Mouse (Mus musculus): ENCODE results near the gene Gpc6. TPM values are rescaled to one million over a fixed set of nuclear protein-coding genes. Genes with fewer than 3 reads are reported as not detected.
"Not testable (repeated sequence)": the region's sequence is repeated elsewhere in the genome, so short reads cannot be mapped to it uniquely, and the experiment has no call there.

Gpc6 gene
- polyA plus RNA-seq, 1 experiment from 2014 or later, result 36.7 TPM

DNA sequence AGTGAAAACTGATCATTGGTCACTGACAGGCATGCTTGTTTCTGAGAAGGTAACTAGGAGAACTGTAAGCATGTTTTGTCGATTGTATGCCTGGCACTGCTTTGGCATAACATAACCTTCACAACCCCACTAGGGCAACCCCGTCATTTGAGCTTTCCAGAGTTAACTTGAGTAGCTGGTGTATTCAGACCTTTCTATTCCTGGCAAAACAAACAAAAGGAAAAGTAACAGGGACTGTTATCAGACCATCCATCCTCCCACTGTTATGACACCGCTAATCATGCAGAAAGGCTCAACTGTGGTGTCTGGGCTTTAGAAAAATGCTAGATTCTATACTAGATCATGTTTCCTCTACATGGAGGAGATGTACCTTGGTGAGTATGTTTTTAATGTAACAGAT, 496.1 kb downstream of the Gpc6 start:
- H3K4me1 ChIP-seq (replicated peaks; ENCODE audit: control insufficient read depth, insufficient read depth, low read length), result peaks cover 2% of the 10 kb centered on the region; the same call in 1 of the 2 replicates
- no peak overlapping the region for H3K27ac ChIP-seq (ENCODE audit: low read depth, low read length)
- DNase-seq (ENCODE audit: low spot score) (no peak), ATAC-seq (replicated peaks; ENCODE audit: low FRiP score) (no peak)
- 86% methylated on average over 3 of the region's 3 CpGs for WGBS
- H3K4me2 ChIP-seq (ENCODE audit: low read depth, low read length, severe bottlenecking), result no peak overlapping the region
- H3K27me3 ChIP-seq (ENCODE audit: control insufficient read depth, insufficient read depth, low read length), result no peaks in the 10 kb centered on the region
- no peaks in the 10 kb centered on the region for H3K36me3 ChIP-seq (ENCODE audit: control insufficient read depth, insufficient read depth, low read length)
- H3K4me3 ChIP-seq (ENCODE audit: low read depth, low read length), result no peak overlapping the region
- H3K9ac ChIP-seq (ENCODE audit: low read length), result no peak overlapping the region
- H3K9me3 ChIP-seq (ENCODE audit: control insufficient read depth, low read length), result no peaks in the 10 kb centered on the region

DNA sequence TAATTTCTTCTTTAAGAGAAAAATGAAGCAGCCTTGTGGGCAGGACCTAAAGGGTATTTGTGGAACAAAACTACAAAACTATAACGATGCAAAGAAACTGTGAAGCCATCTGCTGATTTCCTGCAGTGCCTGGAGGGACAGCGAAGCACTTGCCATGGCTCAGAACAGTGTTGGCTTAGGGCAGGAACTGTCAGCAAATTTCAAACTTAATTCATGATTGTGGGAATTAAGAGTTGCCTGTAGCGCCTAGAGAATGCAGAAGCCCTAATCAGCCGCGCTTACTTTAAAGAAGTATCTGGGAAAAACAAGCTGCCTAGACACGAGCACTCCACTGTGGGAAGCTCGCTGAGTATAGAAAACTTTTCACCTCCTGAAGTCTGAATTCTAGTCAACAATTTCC, 501.0 kb downstream of the Gpc6 start:
- no peak overlapping the region for H3K27ac ChIP-seq (ENCODE audit: low read depth, low read length)
- no peaks in the 10 kb centered on the region for H3K27me3 ChIP-seq (ENCODE audit: control insufficient read depth, insufficient read depth, low read length)
- H3K4me1 ChIP-seq (replicated peaks; ENCODE audit: control insufficient read depth, insufficient read depth, low read length), result peaks cover 4% of the 10 kb centered on the region; the same call in 1 of the 2 replicates
- no peak overlapping the region for H3K9ac ChIP-seq (ENCODE audit: low read length)
- ATAC-seq (replicated peaks; ENCODE audit: low FRiP score) (no peak), DNase-seq (ENCODE audit: low spot score) (no peak)
- H3K4me3 ChIP-seq (ENCODE audit: low read depth, low read length), result no peak overlapping the region
- H3K36me3 ChIP-seq (ENCODE audit: control insufficient read depth, insufficient read depth, low read length), result no peaks in the 10 kb centered on the region
- 26% methylated on average over 7 of the region's 7 CpGs for WGBS
- no peaks in the 10 kb centered on the region for H3K9me3 ChIP-seq (ENCODE audit: control insufficient read depth, low read length)
- no peak overlapping the region for H3K4me2 ChIP-seq (ENCODE audit: low read depth, low read length, severe bottlenecking)

DNA sequence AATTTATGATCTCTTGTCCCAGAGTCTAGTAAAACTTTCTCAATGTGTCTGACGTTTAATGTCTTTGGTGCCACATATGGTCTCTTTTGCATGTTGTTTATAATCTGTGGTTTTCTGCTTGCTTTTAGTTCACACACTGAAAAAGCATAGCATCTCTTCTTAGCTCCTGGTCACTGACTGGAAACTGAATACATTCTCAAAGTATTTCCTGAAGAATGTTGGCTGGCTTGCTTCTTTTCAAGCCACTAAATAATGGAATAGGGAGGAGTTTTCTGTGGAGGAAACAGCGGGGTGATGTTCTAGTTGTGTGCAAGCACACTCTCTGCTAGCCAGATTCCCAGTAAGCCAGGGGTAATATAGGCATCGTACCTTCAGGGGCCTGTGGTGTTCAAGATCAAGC, 502.7 kb downstream of the Gpc6 start:
- 54% methylated on average over 3 of the region's 3 CpGs for WGBS
- H3K4me1 ChIP-seq (replicated peaks; ENCODE audit: control insufficient read depth, insufficient read depth, low read length), result peaks cover 4% of the 10 kb centered on the region; the same call in 1 of the 2 replicates
- no peak for DNase-seq (ENCODE audit: low spot score)
- no peaks in the 10 kb centered on the region for H3K9me3 ChIP-seq (ENCODE audit: control insufficient read depth, low read length)
- H3K4me3 ChIP-seq (ENCODE audit: low read depth, low read length), result no peak overlapping the region
- H3K27ac ChIP-seq (ENCODE audit: low read depth, low read length), result no peak overlapping the region
- no peak overlapping the region for H3K4me2 ChIP-seq (ENCODE audit: low read depth, low read length, severe bottlenecking)
- H3K36me3 ChIP-seq (ENCODE audit: control insufficient read depth, insufficient read depth, low read length), result no peaks in the 10 kb centered on the region
- no peak overlapping the region for H3K9ac ChIP-seq (ENCODE audit: low read length)
- ATAC-seq (replicated peaks; ENCODE audit: low FRiP score), result no peak
- no peaks in the 10 kb centered on the region for H3K27me3 ChIP-seq (ENCODE audit: control insufficient read depth, insufficient read depth, low read length)

DNA sequence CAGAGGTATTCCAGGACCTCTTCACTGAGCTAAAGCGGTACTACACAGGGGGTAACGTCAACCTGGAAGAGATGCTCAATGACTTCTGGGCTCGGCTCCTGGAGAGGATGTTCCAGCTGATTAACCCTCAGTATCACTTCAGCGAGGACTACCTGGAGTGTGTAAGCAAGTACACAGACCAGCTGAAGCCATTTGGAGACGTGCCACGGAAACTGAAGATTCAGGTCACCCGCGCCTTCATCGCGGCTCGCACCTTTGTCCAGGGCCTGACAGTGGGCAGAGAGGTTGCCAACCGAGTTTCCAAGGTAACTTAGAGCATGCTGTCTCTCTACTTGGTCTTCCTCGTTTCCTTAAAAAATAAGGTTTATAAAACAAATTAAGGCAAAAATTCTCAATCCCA, 510.6 kb downstream of the Gpc6 start:
- WGBS, result 96% methylated on average over 13 of the region's 13 CpGs
- Histone ChIP-seq H3K36me3 (ENCODE audit: control insufficient read depth, insufficient read depth, low read length) (no peaks in the 10 kb centered on the region), H3K27ac (ENCODE audit: low read depth, low read length) (no peak overlapping the region), H3K9me3 (ENCODE audit: control insufficient read depth, low read length) (no peaks in the 10 kb centered on the region), H3K4me3 (ENCODE audit: low read depth, low read length) (no peak overlapping the region), H3K9ac (ENCODE audit: low read length) (no peak overlapping the region), H3K27me3 (ENCODE audit: control insufficient read depth, insufficient read depth, low read length) (no peaks in the 10 kb centered on the region), H3K4me2 (ENCODE audit: low read depth, low read length, severe bottlenecking) (no peak overlapping the region), H3K4me1 (replicated peaks; ENCODE audit: control insufficient read depth, insufficient read depth, low read length) (no peaks in the 10 kb centered on the region)
- no peak for DNase-seq (ENCODE audit: low spot score)
- no peak for ATAC-seq (replicated peaks; ENCODE audit: low FRiP score)

DNA sequence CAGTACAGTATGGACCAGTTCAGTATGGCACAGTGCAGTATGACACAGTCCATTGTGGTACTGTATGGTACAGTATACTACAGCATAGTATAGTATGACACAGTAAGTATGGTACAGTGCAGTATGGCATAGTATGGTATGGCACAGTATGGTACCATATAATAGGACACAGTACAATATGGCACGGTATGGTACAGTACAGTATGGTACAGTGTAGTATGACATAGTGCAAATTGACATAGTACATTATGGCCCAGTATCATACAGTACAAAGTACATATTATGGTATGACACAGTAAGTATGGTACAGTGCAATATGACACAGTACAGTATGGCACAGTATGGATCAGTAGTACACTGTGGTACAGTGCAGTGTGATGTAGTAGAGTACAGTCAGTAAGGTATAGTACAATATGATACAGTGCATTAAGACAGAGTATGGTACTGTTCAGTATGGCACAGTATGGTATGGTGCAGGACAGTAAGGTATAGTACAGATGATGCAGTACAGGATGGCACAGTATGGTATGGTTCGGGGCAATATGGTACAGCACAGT, 521.6 kb downstream of the Gpc6 start:
- DNase-seq (ENCODE audit: low spot score); H3K27ac ChIP-seq (ENCODE audit: low read depth, low read length); H3K9ac ChIP-seq (ENCODE audit: low read length); H3K4me2 ChIP-seq (ENCODE audit: low read depth, low read length, severe bottlenecking); H3K9me3 ChIP-seq (ENCODE audit: control insufficient read depth, low read length); H3K27me3 ChIP-seq (ENCODE audit: control insufficient read depth, insufficient read depth, low read length); H3K36me3 ChIP-seq (ENCODE audit: control insufficient read depth, insufficient read depth, low read length); H3K4me3 ChIP-seq (ENCODE audit: low read depth, low read length); H3K4me1 ChIP-seq (replicated peaks; ENCODE audit: control insufficient read depth, insufficient read depth, low read length): not testable (repeated sequence)
- WGBS, result 98% methylated on average over 2 of the region's 2 CpGs
- ATAC-seq (replicated peaks; ENCODE audit: low FRiP score), result peak; percentile 60; the same call in 1 of the 2 replicates

DNA sequence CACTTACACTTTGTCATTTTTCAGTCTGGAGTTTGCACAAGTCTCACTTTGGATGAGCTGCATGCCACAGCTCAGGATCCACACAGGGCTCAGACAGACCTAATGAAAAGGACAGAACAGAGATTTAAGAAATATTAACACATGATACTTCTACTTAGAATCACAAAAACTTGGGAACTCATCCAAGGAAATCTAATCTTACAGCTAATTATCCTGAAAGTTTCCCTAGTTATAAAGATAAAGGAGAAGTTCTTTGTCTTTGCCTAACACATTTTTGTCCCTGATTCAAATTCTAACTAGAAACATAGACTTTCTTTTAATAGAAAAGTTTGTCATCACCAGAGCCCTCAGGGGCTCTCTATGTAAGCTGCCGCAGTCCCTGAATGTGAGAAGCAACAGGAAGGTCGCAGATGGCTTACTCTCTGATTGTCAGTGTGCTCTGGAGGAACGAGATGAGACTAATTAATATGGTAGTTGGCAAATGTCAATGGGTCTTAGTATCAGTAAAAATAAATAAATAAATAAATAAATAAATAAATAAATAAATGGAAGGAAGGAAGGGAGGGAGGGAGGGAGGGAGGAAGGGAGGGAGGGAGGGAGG, 526.4 kb downstream of the Gpc6 start:
- no peaks in the 10 kb centered on the region for H3K27me3 ChIP-seq (ENCODE audit: control insufficient read depth, insufficient read depth, low read length)
- H3K27ac ChIP-seq (ENCODE audit: low read depth, low read length), result no peak overlapping the region
- H3K9me3 ChIP-seq (ENCODE audit: control insufficient read depth, low read length), result no peaks in the 10 kb centered on the region
- ATAC-seq (replicated peaks; ENCODE audit: low FRiP score) (no peak), DNase-seq (ENCODE audit: low spot score) (no peak)
- no peak overlapping the region for H3K4me2 ChIP-seq (ENCODE audit: low read depth, low read length, severe bottlenecking)
- no peak overlapping the region for H3K4me3 ChIP-seq (ENCODE audit: low read depth, low read length)
- no peak overlapping the region for H3K9ac ChIP-seq (ENCODE audit: low read length)
- 28% methylated on average over 3 of the region's 3 CpGs for WGBS
- no peaks in the 10 kb centered on the region for H3K36me3 ChIP-seq (ENCODE audit: control insufficient read depth, insufficient read depth, low read length)
- no peaks in the 10 kb centered on the region for H3K4me1 ChIP-seq (replicated peaks; ENCODE audit: control insufficient read depth, insufficient read depth, low read length)

DNA sequence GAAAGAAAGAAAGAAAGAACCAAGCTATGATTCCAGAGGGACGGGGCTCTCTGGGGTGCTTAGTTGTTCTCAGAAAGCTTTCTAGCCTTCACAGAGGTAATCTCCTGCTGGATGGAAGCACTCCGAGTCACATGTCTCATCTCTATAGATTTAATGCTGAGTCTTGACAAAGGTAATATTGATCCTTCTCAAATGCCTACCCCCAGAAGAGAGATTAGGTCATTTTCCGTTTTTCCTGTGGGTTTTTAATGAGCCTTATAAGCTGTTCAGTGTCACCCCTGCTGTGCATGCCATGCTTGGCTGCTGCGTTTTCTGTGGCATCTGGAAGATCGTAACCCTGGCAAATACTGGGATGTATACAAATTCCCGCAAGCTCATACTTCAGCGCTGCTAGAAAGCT, 527.0 kb downstream of the Gpc6 start:
- DNase-seq (ENCODE audit: low spot score) (no peak), ATAC-seq (replicated peaks; ENCODE audit: low FRiP score) (peak; percentile 53)
- 41% methylated on average over 7 of the region's 7 CpGs for WGBS

DNA sequence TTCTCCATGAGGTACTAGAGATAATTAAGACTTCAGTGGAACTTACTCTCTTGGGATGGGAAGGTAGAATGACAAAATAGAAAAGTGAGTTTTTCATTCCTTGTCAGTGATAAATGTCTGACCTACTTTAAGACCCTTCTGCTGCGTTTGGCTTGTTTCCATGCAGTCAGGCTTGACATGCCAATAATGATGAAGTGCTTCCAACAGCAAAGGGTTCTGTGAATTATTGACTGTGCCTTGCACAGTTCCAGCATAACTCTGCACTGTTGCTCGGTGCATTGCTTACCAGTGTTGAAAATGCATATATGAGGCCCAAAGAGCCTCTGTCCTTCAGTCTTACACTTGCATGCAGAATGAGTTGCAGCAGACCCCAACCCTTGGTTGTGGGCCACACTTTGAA, 548.3 kb downstream of the Gpc6 start:
- no peaks in the 10 kb centered on the region for H3K36me3 ChIP-seq (ENCODE audit: control insufficient read depth, insufficient read depth, low read length)
- no peak overlapping the region for H3K9ac ChIP-seq (ENCODE audit: low read length)
- no peak overlapping the region for H3K4me2 ChIP-seq (ENCODE audit: low read depth, low read length, severe bottlenecking)
- no peak overlapping the region for H3K27ac ChIP-seq (ENCODE audit: low read depth, low read length)
- ATAC-seq (replicated peaks; ENCODE audit: low FRiP score), result no peak
- H3K27me3 ChIP-seq (ENCODE audit: control insufficient read depth, insufficient read depth, low read length), result no peaks in the 10 kb centered on the region
- 90% methylated on average over 2 of the region's 2 CpGs for WGBS
- no peak for DNase-seq (ENCODE audit: low spot score)
- no peaks in the 10 kb centered on the region for H3K4me1 ChIP-seq (replicated peaks; ENCODE audit: control insufficient read depth, insufficient read depth, low read length)
- H3K9me3 ChIP-seq (ENCODE audit: control insufficient read depth, low read length), result no peaks in the 10 kb centered on the region
- H3K4me3 ChIP-seq (ENCODE audit: low read depth, low read length), result no peak overlapping the region

More for the DNA sequence above, 527.0 kb downstream of the Gpc6 start:
- no peaks in the 10 kb centered on the region for H3K36me3 ChIP-seq (ENCODE audit: control insufficient read depth, insufficient read depth, low read length)
- H3K9me3 ChIP-seq (ENCODE audit: control insufficient read depth, low read length), result no peaks in the 10 kb centered on the region
- no peak overlapping the region for H3K4me2 ChIP-seq (ENCODE audit: low read depth, low read length, severe bottlenecking)
- no peak overlapping the region for H3K27ac ChIP-seq (ENCODE audit: low read depth, low read length)
- no peaks in the 10 kb centered on the region for H3K27me3 ChIP-seq (ENCODE audit: control insufficient read depth, insufficient read depth, low read length)
- no peak overlapping the region for H3K9ac ChIP-seq (ENCODE audit: low read length)
- H3K4me3 ChIP-seq (ENCODE audit: low read depth, low read length), result no peak overlapping the region
- no peaks in the 10 kb centered on the region for H3K4me1 ChIP-seq (replicated peaks; ENCODE audit: control insufficient read depth, insufficient read depth, low read length)

DNA sequence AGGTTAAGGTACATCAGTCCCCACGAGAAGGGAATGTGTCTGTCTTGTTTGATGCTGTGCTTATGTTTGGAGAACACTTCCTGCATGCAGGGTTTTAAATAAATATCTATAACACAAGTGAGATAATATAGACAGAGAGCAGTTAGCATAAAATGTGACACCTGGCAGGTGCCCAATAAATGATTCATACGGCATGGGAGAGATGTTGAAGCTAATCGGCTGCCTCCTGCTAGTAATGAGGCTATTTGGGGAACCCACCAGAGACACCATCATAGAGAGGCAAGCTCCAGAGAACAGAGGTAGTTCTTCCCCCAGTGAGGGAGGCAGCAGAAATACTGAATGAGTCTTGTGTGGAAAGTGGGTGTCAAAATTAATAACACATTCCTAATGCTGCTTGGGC, 553.8 kb downstream of the Gpc6 start:
- no peak for ATAC-seq (replicated peaks; ENCODE audit: low FRiP score)
- 88% methylated on average over 3 of the region's 3 CpGs for WGBS

More for the DNA sequence above, 553.8 kb downstream of the Gpc6 start:
- H3K36me3 ChIP-seq (ENCODE audit: control insufficient read depth, insufficient read depth, low read length), result no peaks in the 10 kb centered on the region
- H3K9ac ChIP-seq (ENCODE audit: low read length), result no peak overlapping the region
- H3K27me3 ChIP-seq (ENCODE audit: control insufficient read depth, insufficient read depth, low read length), result no peaks in the 10 kb centered on the region
- no peak overlapping the region for H3K4me3 ChIP-seq (ENCODE audit: low read depth, low read length)
- H3K27ac ChIP-seq (ENCODE audit: low read depth, low read length), result no peak overlapping the region
- H3K9me3 ChIP-seq (ENCODE audit: control insufficient read depth, low read length), result no peaks in the 10 kb centered on the region
- H3K4me2 ChIP-seq (ENCODE audit: low read depth, low read length, severe bottlenecking), result no peak overlapping the region
- H3K4me1 ChIP-seq (replicated peaks; ENCODE audit: control insufficient read depth, insufficient read depth, low read length), result no peaks in the 10 kb centered on the region
- no peak for DNase-seq (ENCODE audit: low spot score)

Data from forebrain, embryonic 11.5 days (tissue).